Mouse (Mus musculus) thymus, adult 2 months (tissue): ENCODE data around the gene 1810049J17Rik. TPM values are rescaled to one million over a fixed set of nuclear protein-coding genes. Genes with fewer than 3 reads are reported as not detected.

Source experiments
- DNase-seq: peaks from one replicate; pipeline ENCODE4 v3.0.0; 2021
- H3K27ac ChIP-seq: fragments of 200-500 bp; 2 replicates; pipeline ENCODE4 v1.5.1; 2012; ENCODE audit warnings: low read length, control low read depth; ENCODE audit not compliant: control insufficient read depth, insufficient read depth
- H3K27me3 ChIP-seq: fragments of 200-500 bp; 2 replicates; pipeline ENCODE4 v1.6.1; 2012; ENCODE audit warnings: mild to moderate bottlenecking, low read length, moderate library complexity, mixed read lengths; ENCODE audit not compliant: control insufficient read depth, insufficient read depth
- H3K36me3 ChIP-seq: fragments of 200-500 bp; 2 replicates; pipeline ENCODE4 v1.6.1; 2012; ENCODE audit warnings: mild to moderate bottlenecking, low read length, moderate library complexity; ENCODE audit not compliant: control insufficient read depth, insufficient read depth
- H3K4me1 ChIP-seq: fragments of 200-500 bp; replicated peaks from 2 replicates; pipeline ENCODE4 v1.6.1; 2012; ENCODE audit warnings: low read length; ENCODE audit not compliant: control insufficient read depth, insufficient read depth
- H3K4me3 ChIP-seq: fragments of 200-500 bp; 2 replicates; pipeline ENCODE4 v1.5.1; 2012; ENCODE audit warnings: mild to moderate bottlenecking, low read length, control low read depth, moderate library complexity; ENCODE audit not compliant: control insufficient read depth, insufficient read depth
- CTCF ChIP-seq: fragments of 200-500 bp; IDR thresholded peaks from 2 replicates; pipeline ENCODE4 v1.5.1; 2012; ENCODE audit warnings: mild to moderate bottlenecking, control low read depth, low read length, moderate library complexity, borderline replicate concordance; ENCODE audit not compliant: control insufficient read depth, poor library complexity, insufficient read depth; ENCODE audit errors: extremely low read depth
- POLR2A ChIP-seq: fragments of 200-500 bp; IDR thresholded peaks from 2 replicates; pipeline ENCODE4 v1.6.1; 2012; ENCODE audit warnings: mild to moderate bottlenecking, low read length, control low read depth, moderate library complexity; ENCODE audit not compliant: control insufficient read depth, poor library complexity, insufficient read depth; ENCODE audit errors: extremely low read depth
- WGBS: fragments of 180-500 bp; shearing (Covaris S2); methylation state at CpG from one replicate; pipeline ENCODE4 v1.1.7; 2018; 5-methylcytosine and 5-hydroxymethylcytosine counted together
- polyA plus RNA-seq: library from polyadenylated mRNA; depleted of rRNA; stranded (reverse); fragments of >200 nt; gene quantifications from 2 replicates; pipeline ENCODE4 v1.2.3, GENCODE M21; 2012

Gene 1810049J17Rik
- polyA plus RNA-seq, 1 experiment = not detected

GRCm38 (mm10) chr15:12320441-12321090, 1.1 kb downstream of the 1810049J17Rik start:
- 5% methylated on average over 22 of the region's 22 CpGs for WGBS
- no peaks in the 10 kb centered on the region for H3K36me3 ChIP-seq

GRCm38 (mm10) chr15:12319889-12320288, 1.8 kb downstream of the 1810049J17Rik start:
- Histone ChIP-seq H3K27me3 (peaks cover 2% of the 10 kb centered on the region; the same call in 1 of the 2 replicates), H3K4me1 (peaks cover 2% of the 10 kb centered on the region; the same call in 1 of the 2 replicates), H3K4me3 (no peak overlapping the region), H3K27ac (no peak overlapping the region), H3K36me3 (no peaks in the 10 kb centered on the region)
- 62% methylated on average over 5 of the region's 5 CpGs for WGBS
- TF ChIP-seq POLR2A (no peak), CTCF (no peak)
- no peak for DNase-seq

More at GRCm38 (mm10) chr15:12320441-12321090, 1.1 kb downstream of the 1810049J17Rik start:
- Histone ChIP-seq H3K27ac (no peak overlapping the region), H3K4me1 (peaks cover 2% of the 10 kb centered on the region), H3K27me3 (peaks cover 2% of the 10 kb centered on the region; the same call in 1 of the 2 replicates), H3K4me3 (peak overlapping the region; percentile 83)
- TF ChIP-seq CTCF = no peak
- no peak for TF ChIP-seq POLR2A
- DNase-seq = no peak

GRCm38 (mm10) chr15:12318451-12318850, 3.2 kb downstream of the 1810049J17Rik start:
- 89% methylated on average over 8 of the region's 8 CpGs for WGBS
- no peak for DNase-seq
- H3K4me1 ChIP-seq = no peaks in the 10 kb centered on the region
- peaks cover 2% of the 10 kb centered on the region; the same call in 1 of the 2 replicates for H3K27me3 ChIP-seq
- no peaks in the 10 kb centered on the region for H3K36me3 ChIP-seq
- H3K4me3 ChIP-seq = no peak overlapping the region
- H3K27ac ChIP-seq = no peak overlapping the region
- TF ChIP-seq POLR2A = no peak
- TF ChIP-seq CTCF = no peak

GRCm38 (mm10) chr15:12317290-12317689, 4.4 kb downstream of the 1810049J17Rik start:
- H3K4me3 ChIP-seq = no peak overlapping the region
- TF ChIP-seq CTCF (no peak), POLR2A (no peak)

GRCm38 (mm10) chr15:12315996-12316395, 5.7 kb downstream of the 1810049J17Rik start:
- TF ChIP-seq POLR2A = no peak
- TF ChIP-seq CTCF = no peak
- 86% methylated on average over 2 of the region's 2 CpGs for WGBS
- no peaks in the 10 kb centered on the region for H3K36me3 ChIP-seq
- H3K27me3 ChIP-seq = peaks cover 2% of the 10 kb centered on the region; the same call in 1 of the 2 replicates
- H3K27ac ChIP-seq = no peak overlapping the region
- no peaks in the 10 kb centered on the region for H3K4me1 ChIP-seq
- no peak overlapping the region for H3K4me3 ChIP-seq
- no peak for DNase-seq

More at GRCm38 (mm10) chr15:12317290-12317689, 4.4 kb downstream of the 1810049J17Rik start:
- Histone ChIP-seq H3K36me3 (no peaks in the 10 kb centered on the region), H3K27ac (no peak overlapping the region), H3K27me3 (peaks cover 2% of the 10 kb centered on the region; the same call in 1 of the 2 replicates), H3K4me1 (no peaks in the 10 kb centered on the region)
- 86% methylated on average over 5 of the region's 5 CpGs for WGBS
- no peak for DNase-seq

GRCm38 (mm10) chr15:12314584-12314983, 7.1 kb downstream of the 1810049J17Rik start:
- TF ChIP-seq CTCF = no peak
- no peak for TF ChIP-seq POLR2A
- H3K27me3 ChIP-seq = no peaks in the 10 kb centered on the region
- H3K4me1 ChIP-seq = no peaks in the 10 kb centered on the region
- no peaks in the 10 kb centered on the region for H3K36me3 ChIP-seq
- no peak for DNase-seq
- no peak overlapping the region for H3K4me3 ChIP-seq
- WGBS = 93% methylated on average over 5 of the region's 5 CpGs
- no peak overlapping the region for H3K27ac ChIP-seq
